Mouse (Mus musculus): ENCODE measurements around the gene Zfp52. TPM values are rescaled to one million over a fixed set of nuclear protein-coding genes. Genes with fewer than 3 reads are reported as not detected.

Gene Zfp52
- total RNA-seq, 2 experiments from 2014 or later = 5.7 to 8.0 TPM

DNA sequence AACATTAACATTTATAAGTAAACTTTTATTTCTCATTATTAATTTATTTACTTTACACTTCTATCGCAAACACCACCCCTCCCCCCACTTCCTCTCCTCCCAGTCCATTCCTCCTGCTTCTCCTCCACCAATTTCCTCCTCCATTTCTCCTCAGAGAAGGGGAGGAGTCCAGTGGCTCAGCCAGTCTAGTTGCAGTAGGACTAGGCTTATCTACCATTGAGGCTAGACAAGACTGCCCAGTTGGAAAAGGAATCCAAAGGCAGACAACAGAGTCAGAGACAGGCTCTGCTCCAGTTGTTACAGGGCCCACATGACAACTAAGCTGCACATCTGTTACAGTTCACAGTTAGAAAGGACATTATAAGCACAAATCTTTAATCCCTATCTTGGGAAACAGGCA is 32.4 kb downstream of the Zfp52 start:
- peak overlapping the region; percentile 95; the same call in 1 of the 2 replicates for H3K27ac ChIP-seq
- intact Hi-C loops (cut with DNase I) = loop anchor here (2.0 to 10.0 kb wide), 2 partner anchors 35 to 623 kb away; partner anchors contain the start of gene Ppp2r1a

GRCm38 (mm10) chr17:21579080-21579479 is 43.7 kb downstream of the Zfp52 start:
- Histone ChIP-seq H3K27ac (no peak overlapping the region), H3K4me3 (no peak overlapping the region)
- intact Hi-C loops (cut with DNase I) = loop anchor here (5.0 kb wide), 1 partner anchor 347 kb away; no protein-coding TSS in a partner anchor
- DNase-seq = no peak
- no peak for TF ChIP-seq CTCF (IDR thresholded peaks at IDR 0.05)

More for the DNA sequence above, 32.4 kb downstream of the Zfp52 start:
- no peak for TF ChIP-seq CTCF (IDR thresholded peaks at IDR 0.05)
- H3K4me3 ChIP-seq = peak overlapping the region; percentile 80
- peak; percentile 15 for DNase-seq

GRCm38 (mm10) chr17:21579493-21580175 is 44.3 kb downstream of the Zfp52 start:
- H3K4me3 ChIP-seq = no peak overlapping the region
- peak; percentile 34 for DNase-seq
- intact Hi-C loops (cut with DNase I) = loop anchor here (5.0 kb wide), 2 partner anchors 347 to 632 kb away; partner anchors contain the start of gene Ppp2r1a
- no peak overlapping the region for H3K27ac ChIP-seq
- peak; percentile 82 for TF ChIP-seq CTCF (IDR thresholded peaks at IDR 0.05)

- no peak for DNase-seq
- intact Hi-C loops (cut with DNase I) = no loop called here
- H3K27ac ChIP-seq = no peak overlapping the region
- H3K4me3 ChIP-seq = no peak overlapping the region
- TF ChIP-seq CTCF (IDR thresholded peaks at IDR 0.05) = no peak
These were observed 50.2 kb downstream of the Zfp52 start for GRCm38 (mm10) chr17:21585521-21585920.

Other genes starting within 250 kb of the Zfp52 start
- not detected for gene Vmn1r237, start 223.7 kb upstream of the Zfp52 start, total RNA-seq (2021)
- gene Zfp677, start 151.8 kb upstream of the Zfp52 start, total RNA-seq (2021) = under 1 TPM; 0.66 to 0.92 TPM
- under 1 TPM; 0.33 to 0.89 TPM for gene Zfp54, start 112.3 kb upstream of the Zfp52 start, total RNA-seq (2021)
- gene Zfp51, start 85.2 kb upstream of the Zfp52 start, total RNA-seq (2021) = 1 to 10 TPM; 9.5 to 9.7 TPM
- gene Zfp53, start 46.5 kb upstream of the Zfp52 start, total RNA-seq (2021) = 1 to 10 TPM; 1.9 to 2.2 TPM
- gene Zfp948, start 31.5 kb downstream of the Zfp52 start, total RNA-seq (2021) = 1 to 10 TPM; 1.6 to 3.8 TPM
- 1 to 10 TPM; 1.8 to 2.1 TPM for gene Zfp983, start 115.1 kb downstream of the Zfp52 start, total RNA-seq (2021)
- not detected for gene Gm10226, start 156.3 kb downstream of the Zfp52 start, total RNA-seq (2021)
- under 1 TPM; 0.81 to 0.89 TPM for gene Zfp760, start 172.2 kb downstream of the Zfp52 start, total RNA-seq (2021)
- 1 to 10 TPM; 4.9 to 6.0 TPM for gene Zfp229, start 195.3 kb downstream of the Zfp52 start, total RNA-seq (2021)